Mouse (Mus musculus) lung, postnatal 0 days (tissue): ENCODE measurements around the gene Gnb5. TPM values are rescaled to one million over a fixed set of nuclear protein-coding genes. Genes with fewer than 3 reads are reported as not detected.

Source experiments
- ATAC-seq: fragments of 200-750 bp; cut with Nextera tagmentation; 2 replicates; pipeline ENCODE4 v1.8.0; 2017; ENCODE audit warnings: moderate library complexity
- DNase-seq: peaks from one replicate; pipeline ENCODE4 v3.0.0-alpha.2; 2016; ENCODE audit warnings: low spot score
- H3K27ac ChIP-seq: fragments of 300-500 bp; sonication (generic); 2 replicates; pipeline ENCODE4 v1.5.1; 2014; ENCODE audit warnings: antibody characterized with exemption, mild to moderate bottlenecking, low read length, mixed read lengths
- H3K27me3 ChIP-seq: fragments of 300-500 bp; sonication (generic); replicated peaks from 2 replicates; pipeline ENCODE4 v1.6.1; 2014; ENCODE audit warnings: low read length, mixed read lengths; ENCODE audit not compliant: insufficient read depth
- H3K36me3 ChIP-seq: fragments of 300-500 bp; sonication (generic); 2 replicates; pipeline ENCODE4 v1.6.1; 2014; ENCODE audit warnings: low read length, mixed read lengths; ENCODE audit not compliant: insufficient read depth
- H3K4me1 ChIP-seq: fragments of 300-500 bp; sonication (generic); 2 replicates; pipeline ENCODE4 v1.6.1; 2014; ENCODE audit warnings: antibody characterized with exemption, low read depth, low read length, mixed read lengths; ENCODE audit not compliant: insufficient read depth
- H3K4me2 ChIP-seq: fragments of 300-500 bp; sonication (generic); replicated peaks from 2 replicates; pipeline ENCODE4 v1.6.1; 2014; ENCODE audit warnings: low read depth, mild to moderate bottlenecking, low read length, moderate library complexity, mixed read lengths
- H3K4me3 ChIP-seq: fragments of 300-500 bp; sonication (generic); 2 replicates; pipeline ENCODE4 v1.5.1; 2014; ENCODE audit warnings: low read depth, low read length
- H3K9ac ChIP-seq: fragments of 300-500 bp; sonication (generic); replicated peaks from 2 replicates; pipeline ENCODE4 v1.6.1; 2014; ENCODE audit warnings: low read depth, mild to moderate bottlenecking
- H3K9me3 ChIP-seq: fragments of 300-500 bp; sonication (generic); 2 replicates; pipeline ENCODE4 v1.6.1; 2016; ENCODE audit warnings: low read length, mixed read lengths
- CTCF ChIP-seq: IDR thresholded peaks from 2 replicates; pipeline ENCODE4 v1.5.1; 2016; ENCODE audit warnings: antibody characterized with exemption, mild to moderate bottlenecking
- EP300 ChIP-seq: IDR thresholded peaks from 2 replicates; pipeline ENCODE4 v1.6.1; 2016; ENCODE audit warnings: antibody characterized with exemption, mild to moderate bottlenecking, control low read depth
- WGBS: fragments of 180-500 bp; shearing (Covaris S2); extraction: QIAGEN DNeasy Blood & Tissue Kit; methylation state at CpG from one replicate; pipeline ENCODE4 v1.1.7; 2014; 5-methylcytosine and 5-hydroxymethylcytosine counted together
- polyA plus RNA-seq: library from polyadenylated mRNA; unstranded; fragments of >200 nt; fragmentation: Nextera tagmentation; extraction: Ambion mirVana; gene quantifications from 2 replicates; pipeline ENCODE4 v1.2.1, GENCODE M21; 2015

Gnb5 gene
- 10.7 and 11.5 TPM in 2 replicates for polyA plus RNA-seq

DNA sequence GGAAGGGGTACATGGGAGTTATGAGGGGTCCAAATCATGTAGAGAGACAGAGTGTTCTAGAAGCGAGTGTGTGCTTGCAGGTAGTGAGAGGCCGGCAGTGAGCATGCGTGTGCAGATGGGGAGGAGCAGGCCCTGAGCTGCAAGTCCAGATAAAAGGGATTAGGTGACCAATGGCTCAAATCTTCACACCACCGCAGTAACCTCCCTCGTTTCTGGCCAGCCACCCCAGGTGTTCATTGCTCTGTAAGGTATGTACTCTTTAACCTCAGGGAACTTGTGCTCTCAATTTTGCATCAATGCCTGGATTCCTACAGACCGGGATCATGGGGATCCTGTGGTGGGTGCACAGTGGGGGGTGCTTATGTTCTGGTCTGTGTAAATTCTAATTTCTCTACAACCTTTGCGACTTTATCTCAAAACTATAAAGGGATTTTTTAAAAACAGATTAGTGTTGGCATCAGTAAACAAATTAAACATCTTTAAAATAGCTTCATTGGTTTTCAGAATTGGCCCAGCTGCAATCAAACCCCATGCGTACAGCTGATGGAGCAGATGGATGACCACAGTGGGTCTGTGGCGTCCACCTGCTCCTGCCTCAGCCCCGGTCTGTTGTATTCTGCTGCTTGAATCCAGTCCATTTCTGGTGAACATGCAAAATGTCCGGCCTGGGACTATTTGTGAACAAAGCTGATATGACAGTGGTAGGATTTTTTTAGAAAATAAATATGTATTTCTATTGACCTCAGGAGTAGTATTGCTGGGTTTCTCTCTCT, at the start of gene Gnb5:
Gnb5 (plus strand) TSS at position 163 of the 773 bp plus-strand sequence.
- no peaks in the 10 kb centered on the region for H3K4me1 ChIP-seq
- no peak within 1 kb of the TSS for H3K4me2 ChIP-seq
- DNase-seq: no peak
- TF ChIP-seq CTCF (no peak), EP300 (no peak)
- no peaks in the 10 kb centered on the region for H3K36me3 ChIP-seq
- no peak within 1 kb of the TSS for H3K4me3 ChIP-seq
- H3K27me3 ChIP-seq: no peaks in the 10 kb centered on the region
- H3K27ac ChIP-seq: no peak within 1 kb of the TSS
- ATAC-seq: no peak
- no peak within 1 kb of the TSS for H3K9ac ChIP-seq
- 82% methylated on average over 11 of the region's 11 CpGs for WGBS
- no peaks in the 10 kb centered on the region for H3K9me3 ChIP-seq

GRCm38 (mm10) chr9:75258792-75259191, 47.3 kb upstream of the Gnb5 start:
- H3K27me3 ChIP-seq: no peaks in the 10 kb centered on the region
- no peaks in the 10 kb centered on the region for H3K9me3 ChIP-seq
- no peak overlapping the region for H3K4me2 ChIP-seq
- DNase-seq (no peak), ATAC-seq (no peak)
- H3K9ac ChIP-seq: no peak overlapping the region
- WGBS: 57% methylated on average over 4 of the region's 4 CpGs
- no peak overlapping the region for H3K27ac ChIP-seq
- no peak for TF ChIP-seq CTCF
- no peak for TF ChIP-seq EP300
- H3K4me3 ChIP-seq: no peak overlapping the region
- no peaks in the 10 kb centered on the region for H3K4me1 ChIP-seq
- H3K36me3 ChIP-seq: no peaks in the 10 kb centered on the region

DNA sequence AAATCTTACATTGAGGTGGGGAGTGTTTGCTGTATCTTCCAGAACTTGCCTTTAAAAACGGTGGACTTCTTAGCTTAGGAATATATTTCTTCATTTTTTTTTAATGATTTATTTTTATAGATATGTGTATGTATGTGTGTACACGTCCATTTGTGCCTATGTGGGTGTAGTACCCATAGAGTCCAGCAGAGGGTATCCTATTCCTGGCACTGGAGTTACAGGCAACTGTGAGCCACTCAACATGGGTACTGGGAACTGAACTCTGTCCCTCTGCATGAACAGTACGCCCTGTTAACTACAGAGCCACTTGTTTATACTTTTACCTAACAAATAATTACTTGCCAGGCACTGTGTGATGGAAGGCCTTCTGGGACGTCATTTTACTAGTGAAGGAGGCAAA, 46.4 kb upstream of the Gnb5 start:
- no peak for ATAC-seq
- Histone ChIP-seq H3K27ac (no peak overlapping the region), H3K36me3 (no peaks in the 10 kb centered on the region), H3K27me3 (no peaks in the 10 kb centered on the region), H3K4me2 (no peak overlapping the region), H3K9ac (no peak overlapping the region), H3K4me3 (no peak overlapping the region), H3K9me3 (no peaks in the 10 kb centered on the region), H3K4me1 (no peaks in the 10 kb centered on the region)
- TF ChIP-seq EP300 (no peak), CTCF (peak; percentile 62)
- no peak for DNase-seq
- 86% methylated on average over 4 of the region's 4 CpGs for WGBS

DNA sequence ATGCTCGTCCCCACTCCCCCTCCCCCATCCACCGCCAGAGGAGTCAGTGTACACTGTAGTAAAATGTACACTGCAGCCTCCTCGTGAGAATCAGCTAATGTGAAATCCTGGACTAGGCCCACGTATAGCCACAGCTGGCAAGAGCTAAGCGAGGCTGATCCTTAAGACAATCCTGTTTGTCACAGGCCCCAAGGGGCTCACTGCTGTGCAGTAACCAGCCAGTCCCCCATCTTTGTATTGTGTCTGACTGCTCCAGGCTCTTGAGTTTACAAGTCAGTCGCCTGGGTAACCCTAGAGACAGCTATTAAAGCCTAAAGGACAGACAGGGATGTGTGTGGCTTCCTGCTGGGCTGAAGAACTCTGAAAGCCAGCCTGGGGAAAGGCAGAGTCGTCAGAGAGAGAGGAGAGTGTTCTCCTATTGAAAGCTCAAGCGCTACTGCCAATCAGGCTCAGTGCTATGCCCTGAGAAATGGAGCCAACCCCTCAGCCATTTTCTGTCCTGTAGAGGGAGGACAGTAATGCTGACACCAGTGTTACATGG, 44.7 kb upstream of the Gnb5 start:
- ATAC-seq: no peak
- DNase-seq: no peak
- 19% methylated on average over 8 of the region's 8 CpGs for WGBS
- H3K4me2 ChIP-seq: no peak overlapping the region
- H3K9me3 ChIP-seq: no peaks in the 10 kb centered on the region
- no peak overlapping the region for H3K9ac ChIP-seq
- no peaks in the 10 kb centered on the region for H3K4me1 ChIP-seq
- TF ChIP-seq EP300: no peak
- TF ChIP-seq CTCF: no peak
- H3K27ac ChIP-seq: no peak overlapping the region
- H3K4me3 ChIP-seq: no peak overlapping the region
- H3K36me3 ChIP-seq: no peaks in the 10 kb centered on the region
- H3K27me3 ChIP-seq: no peaks in the 10 kb centered on the region

DNA sequence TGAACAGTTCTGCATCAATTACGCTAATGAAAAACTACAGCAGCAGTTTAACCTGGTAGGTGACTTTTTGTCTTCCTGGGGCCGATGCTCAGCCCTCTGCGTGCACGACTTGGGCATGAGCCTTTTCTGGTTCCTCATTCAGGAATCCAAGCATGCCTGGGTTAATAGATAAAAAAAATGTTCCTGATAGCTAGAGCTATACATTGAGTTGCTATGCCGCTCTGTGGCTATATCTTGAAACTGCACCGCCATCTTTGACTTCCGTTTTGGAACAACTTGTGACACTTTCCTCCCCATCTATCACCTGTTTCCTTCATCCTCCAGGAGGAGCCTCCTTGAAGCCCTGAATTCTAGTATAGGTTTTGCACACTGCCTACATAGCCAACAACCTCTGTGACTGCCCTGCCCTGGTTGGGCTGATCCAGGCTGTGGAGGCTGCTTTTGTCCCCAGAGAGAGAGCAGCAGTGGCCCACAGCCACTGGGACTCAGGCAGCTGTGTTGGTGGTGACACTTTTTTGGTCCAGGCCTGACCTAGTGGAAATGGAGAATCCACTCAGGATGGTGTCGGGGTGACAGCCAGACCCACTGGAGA, 43.8 kb upstream of the Gnb5 start:
- no peak for TF ChIP-seq EP300
- peak; percentile 59 for TF ChIP-seq CTCF
- DNase-seq: no peak

DNA sequence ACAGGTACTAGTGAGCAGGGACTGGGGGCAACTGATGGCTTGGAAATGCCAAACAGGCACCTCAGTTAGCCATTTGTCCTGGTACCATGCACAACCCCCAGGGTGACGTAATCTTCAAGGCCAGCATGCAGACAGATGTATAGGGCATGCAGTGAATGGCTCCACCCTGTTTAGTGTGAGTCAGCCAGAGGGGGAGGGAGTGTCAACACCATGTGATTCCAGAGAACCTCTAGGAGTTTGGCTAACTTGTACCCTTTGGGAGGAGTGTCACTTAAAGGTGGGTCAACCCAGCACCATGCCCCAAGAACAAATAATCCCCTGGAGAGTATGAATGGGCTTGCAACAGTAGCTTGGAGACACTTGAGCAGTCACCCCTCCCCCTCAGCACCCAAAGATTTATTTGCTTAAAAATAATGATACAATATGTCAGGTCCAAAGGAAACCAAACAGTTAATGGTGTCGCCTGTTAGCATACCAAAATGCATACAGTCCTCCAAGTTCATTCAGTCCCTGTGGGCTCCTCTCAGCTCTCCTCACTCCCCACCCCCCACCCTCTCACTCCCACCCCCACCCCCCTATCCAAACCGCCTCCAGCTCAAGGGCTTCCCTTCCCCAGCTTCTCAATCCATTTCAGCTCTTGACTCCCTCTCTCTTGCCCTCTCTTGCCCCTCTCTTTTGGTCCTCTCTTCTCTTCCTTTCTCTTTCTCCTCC, 41.9 kb upstream of the Gnb5 start:
- peak; percentile 97 for ATAC-seq
- 16% methylated on average over 3 of the region's 3 CpGs for WGBS
- Histone ChIP-seq H3K4me2 (no peak overlapping the region), H3K4me3 (no peak overlapping the region), H3K27ac (peak overlapping the region; percentile 47; the same call in 1 of the 2 replicates), H3K9me3 (no peaks in the 10 kb centered on the region), H3K9ac (no peak overlapping the region), H3K36me3 (0 out of 2 replicates have a peak, but pooled peaks cover 4% of the 10 kb centered on the region), H3K4me1 (no peaks in the 10 kb centered on the region), H3K27me3 (no peaks in the 10 kb centered on the region)
- peak; percentile 94 for DNase-seq
- peak; percentile 53; the same call in 1 of the 2 replicates for TF ChIP-seq EP300
- no peak for TF ChIP-seq CTCF

More for the DNA sequence above, 43.8 kb upstream of the Gnb5 start:
- Histone ChIP-seq H3K36me3 (0 out of 2 replicates have a peak, but pooled peaks cover 4% of the 10 kb centered on the region), H3K9ac (no peak overlapping the region), H3K27ac (no peak overlapping the region), H3K4me1 (no peaks in the 10 kb centered on the region), H3K27me3 (no peaks in the 10 kb centered on the region), H3K4me2 (no peak overlapping the region), H3K4me3 (no peak overlapping the region), H3K9me3 (no peaks in the 10 kb centered on the region)
- 53% methylated on average over 8 of the region's 8 CpGs for WGBS
- no peak for ATAC-seq
